Mouse (Mus musculus) spleen, adult 2 months (tissue): ENCODE results near the gene Plxnb1.

Experiments
- CTCF ChIP-seq: fragments of 200-500 bp; IDR thresholded peaks from 2 replicates; pipeline ENCODE4 v1.5.1; 2011; ENCODE audit warnings: mild to moderate bottlenecking, inconsistent platforms; ENCODE audit not compliant: insufficient read depth, insufficient read length, insufficient replicate concordance; ENCODE audit errors: extremely low read depth
- POLR2A ChIP-seq: fragments of 200-500 bp; IDR thresholded peaks from 2 replicates; pipeline ENCODE4 v1.6.1; 2011; ENCODE audit warnings: low read depth, low read length, inconsistent platforms

GRCm38 (mm10) chr9:109055271-109056030, 39.7 kb upstream of the Plxnb1 start:
- TF ChIP-seq CTCF (no peak), POLR2A (no peak)
